Mouse (Mus musculus): ENCODE results near the gene Timmdc1. TPM values are rescaled to one million over a fixed set of nuclear protein-coding genes. Genes with fewer than 3 reads are reported as not detected.
"Not testable (repeated sequence)": the region's sequence is repeated elsewhere in the genome, so short reads cannot be mapped to it uniquely, and the experiment has no call there.

The Timmdc1 gene
- polyA plus RNA-seq, 1 experiment from 2014 or later = 36.6 TPM

GRCm38 (mm10) chr16:38478296-38478695 lies 44.2 kb downstream of the Timmdc1 start:
- 94% methylated on average over 3 of the region's 3 CpGs for WGBS

GRCm38 (mm10) chr16:38477241-38477608 lies 45.2 kb downstream of the Timmdc1 start:
- H3K4me1 ChIP-seq (replicated peaks; ENCODE audit: control insufficient read depth, insufficient read depth, low read length); H3K27ac ChIP-seq (ENCODE audit: low read length); ATAC-seq; H3K27me3 ChIP-seq (replicated peaks; ENCODE audit: control insufficient read depth, insufficient read depth, low read length); H3K36me3 ChIP-seq (ENCODE audit: control insufficient read depth, insufficient read depth); H3K9me3 ChIP-seq (ENCODE audit: control insufficient read depth, low read length): not testable (repeated sequence)
- WGBS = 60% methylated on average over 14 of the region's 14 CpGs
- Histone ChIP-seq H3K9ac (replicated peaks; ENCODE audit: low read depth, low read length) (peak overlapping the region; percentile 35), H3K4me3 (replicated peaks; ENCODE audit: low read length) (peak overlapping the region; percentile 46), H3K4me2 (ENCODE audit: low read length) (peak overlapping the region; percentile 80)

More at GRCm38 (mm10) chr16:38478296-38478695, 44.2 kb downstream of the Timmdc1 start:
- ATAC-seq = no peak
- H3K9ac ChIP-seq (replicated peaks; ENCODE audit: low read depth, low read length) = no peak overlapping the region
- no peak overlapping the region for H3K4me3 ChIP-seq (replicated peaks; ENCODE audit: low read length)
- no peak overlapping the region for H3K4me2 ChIP-seq (ENCODE audit: low read length)
- no peaks in the 10 kb centered on the region for H3K9me3 ChIP-seq (ENCODE audit: control insufficient read depth, low read length)
- H3K36me3 ChIP-seq (ENCODE audit: control insufficient read depth, insufficient read depth) = no peaks in the 10 kb centered on the region
- H3K27me3 ChIP-seq (replicated peaks; ENCODE audit: control insufficient read depth, insufficient read depth, low read length) = peaks cover 3% of the 10 kb centered on the region; the same call in 1 of the 2 replicates
- H3K4me1 ChIP-seq (replicated peaks; ENCODE audit: control insufficient read depth, insufficient read depth, low read length) = peaks cover 7% of the 10 kb centered on the region
- H3K27ac ChIP-seq (ENCODE audit: low read length) = no peak overlapping the region

DNA sequence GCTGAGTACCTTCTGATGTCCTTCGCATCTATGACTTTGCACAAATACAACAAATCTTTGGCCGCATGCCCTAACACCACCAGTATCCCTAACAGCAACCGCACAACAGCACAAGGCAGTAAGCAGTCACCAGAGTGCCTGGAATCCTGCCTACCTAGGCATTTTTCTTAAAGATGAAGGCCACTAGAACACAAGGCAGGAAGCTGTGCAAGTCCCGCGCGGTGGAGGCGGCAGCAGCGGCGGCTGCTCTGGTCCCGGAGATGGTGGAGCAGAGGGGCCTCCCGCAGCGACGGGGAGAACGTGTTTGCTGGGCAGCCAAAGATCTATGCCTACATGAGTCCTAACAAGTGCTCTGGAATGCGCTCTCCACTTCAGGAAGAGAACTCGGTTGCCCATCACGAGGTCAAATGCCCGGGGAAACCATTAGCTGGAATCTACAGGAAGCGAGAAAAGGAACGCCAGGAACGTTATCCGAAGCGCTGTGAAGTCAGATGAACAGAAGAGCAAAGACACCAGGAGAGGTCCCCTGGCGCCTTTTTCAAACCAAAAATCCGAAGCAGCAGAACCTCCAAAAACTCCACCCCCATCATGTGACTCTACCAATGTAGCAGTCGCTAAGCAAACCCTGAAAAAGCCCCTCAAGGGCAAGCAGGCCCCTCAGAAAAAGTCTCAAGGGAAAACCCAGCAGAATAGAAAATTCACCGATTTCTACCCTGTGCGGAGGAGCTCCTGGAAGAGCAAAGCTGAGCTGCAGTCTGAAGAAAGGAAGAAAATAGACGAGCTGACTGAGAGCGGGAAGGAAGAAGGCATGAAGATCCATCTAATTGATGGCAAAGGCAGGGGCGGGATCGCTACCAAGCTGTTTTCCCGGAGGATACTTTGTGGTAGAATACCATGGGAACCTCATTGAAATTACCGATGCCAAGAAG lies 45.9 kb downstream of the Timmdc1 start:
- no peak overlapping the region for H3K27ac ChIP-seq (ENCODE audit: low read length)
- ATAC-seq = peak; percentile 65
- H3K4me2 ChIP-seq (ENCODE audit: low read length) = peak overlapping the region; percentile 80
- no peaks in the 10 kb centered on the region for H3K9me3 ChIP-seq (ENCODE audit: control insufficient read depth, low read length)
- peaks cover 2% of the 10 kb centered on the region; the same call in 1 of the 2 replicates for H3K27me3 ChIP-seq (replicated peaks; ENCODE audit: control insufficient read depth, insufficient read depth, low read length)
- H3K4me3 ChIP-seq (replicated peaks; ENCODE audit: low read length) = peak overlapping the region; percentile 46
- H3K4me1 ChIP-seq (replicated peaks; ENCODE audit: control insufficient read depth, insufficient read depth, low read length) = peaks cover 7% of the 10 kb centered on the region
- H3K9ac ChIP-seq (replicated peaks; ENCODE audit: low read depth, low read length) = peak overlapping the region; percentile 54
- 10% methylated on average over 34 of the region's 34 CpGs for WGBS
- no peaks in the 10 kb centered on the region for H3K36me3 ChIP-seq (ENCODE audit: control insufficient read depth, insufficient read depth)

DNA sequence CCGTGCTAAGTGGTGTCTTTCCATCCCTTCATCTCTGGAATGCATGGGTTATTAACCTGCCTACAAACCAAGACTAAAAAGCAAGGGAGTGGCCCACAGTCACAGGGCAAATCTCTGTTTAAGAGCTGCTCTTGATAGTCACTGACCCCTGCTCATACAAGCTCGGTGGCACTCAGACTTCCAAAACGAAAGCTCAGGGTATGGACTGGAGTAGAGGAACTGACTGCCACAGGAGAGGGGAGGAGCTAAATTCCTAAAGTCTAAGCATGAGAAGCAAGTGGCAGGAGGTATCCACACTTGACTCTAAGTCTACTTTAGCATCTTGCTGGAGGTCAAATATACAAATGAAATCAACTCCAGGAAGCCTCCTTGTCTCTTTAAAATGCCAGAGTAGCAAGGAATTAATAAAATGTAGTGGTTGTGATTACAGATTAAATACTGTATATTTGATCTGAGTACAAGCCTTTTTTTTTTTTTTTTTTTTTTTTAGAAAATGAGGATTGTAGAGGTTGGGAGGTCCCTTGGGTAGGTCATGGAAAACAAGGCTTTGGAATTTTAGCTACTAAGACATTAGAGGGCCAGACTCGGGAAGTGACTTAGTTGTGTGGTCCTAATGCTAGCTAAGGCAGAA lies 46.7 kb downstream of the Timmdc1 start:
- WGBS = 67% methylated on average over 4 of the region's 4 CpGs

DNA sequence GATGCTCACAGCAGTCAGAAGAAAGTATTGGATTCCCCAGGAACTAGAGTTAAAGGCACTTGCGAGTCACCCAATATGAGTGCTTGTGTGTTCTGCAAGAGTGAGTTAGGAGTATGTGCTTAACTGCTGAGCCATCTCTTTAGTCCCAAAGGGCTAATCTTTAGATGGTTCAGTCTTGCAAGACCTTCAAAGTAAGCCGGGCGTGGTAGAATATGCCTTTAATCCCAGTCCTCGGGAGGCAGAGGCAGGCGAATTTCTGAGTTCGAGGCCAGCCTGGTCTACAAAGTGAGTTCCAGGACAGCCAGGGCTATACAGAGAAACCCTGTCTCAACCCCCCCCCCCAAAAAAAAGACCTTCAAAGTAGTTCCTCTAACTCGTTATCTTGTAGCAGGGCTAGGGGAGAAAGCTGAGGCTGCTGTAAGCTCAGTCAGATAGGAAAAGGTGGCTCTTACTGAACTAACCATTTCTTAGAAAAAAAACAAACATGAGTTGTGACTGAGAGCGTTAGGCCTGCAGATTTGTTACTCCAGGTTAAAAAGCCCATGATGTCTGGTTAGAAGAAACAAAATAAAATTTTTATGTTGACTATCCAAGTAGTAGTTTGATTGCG lies 47.7 kb downstream of the Timmdc1 start:
- no peak overlapping the region for H3K9ac ChIP-seq (replicated peaks; ENCODE audit: low read depth, low read length)
- H3K27me3 ChIP-seq (replicated peaks; ENCODE audit: control insufficient read depth, insufficient read depth, low read length) = no peaks in the 10 kb centered on the region
- 89% methylated on average over 9 of the region's 9 CpGs for WGBS
- no peak overlapping the region for H3K27ac ChIP-seq (ENCODE audit: low read length)
- H3K9me3 ChIP-seq (ENCODE audit: control insufficient read depth, low read length) = no peaks in the 10 kb centered on the region
- no peaks in the 10 kb centered on the region for H3K36me3 ChIP-seq (ENCODE audit: control insufficient read depth, insufficient read depth)
- no peak for ATAC-seq
- no peak overlapping the region for H3K4me3 ChIP-seq (replicated peaks; ENCODE audit: low read length)
- peaks cover 7% of the 10 kb centered on the region for H3K4me1 ChIP-seq (replicated peaks; ENCODE audit: control insufficient read depth, insufficient read depth, low read length)
- H3K4me2 ChIP-seq (ENCODE audit: low read length) = no peak overlapping the region

More for the DNA sequence above, 46.7 kb downstream of the Timmdc1 start:
- Histone ChIP-seq H3K9ac (replicated peaks; ENCODE audit: low read depth, low read length) (no peak overlapping the region), H3K9me3 (ENCODE audit: control insufficient read depth, low read length) (no peaks in the 10 kb centered on the region), H3K36me3 (ENCODE audit: control insufficient read depth, insufficient read depth) (no peaks in the 10 kb centered on the region), H3K4me2 (ENCODE audit: low read length) (no peak overlapping the region), H3K4me1 (replicated peaks; ENCODE audit: control insufficient read depth, insufficient read depth, low read length) (peaks cover 7% of the 10 kb centered on the region), H3K4me3 (replicated peaks; ENCODE audit: low read length) (no peak overlapping the region), H3K27me3 (replicated peaks; ENCODE audit: control insufficient read depth, insufficient read depth, low read length) (no peaks in the 10 kb centered on the region), H3K27ac (ENCODE audit: low read length) (no peak overlapping the region)
- ATAC-seq = no peak

- H3K4me2 ChIP-seq (ENCODE audit: low read length) = no peak overlapping the region
- no peaks in the 10 kb centered on the region for H3K27me3 ChIP-seq (replicated peaks; ENCODE audit: control insufficient read depth, insufficient read depth, low read length)
- H3K27ac ChIP-seq (ENCODE audit: low read length) = no peak overlapping the region
- no peaks in the 10 kb centered on the region for H3K9me3 ChIP-seq (ENCODE audit: control insufficient read depth, low read length)
- no peak overlapping the region for H3K9ac ChIP-seq (replicated peaks; ENCODE audit: low read depth, low read length)
- peaks cover 7% of the 10 kb centered on the region for H3K4me1 ChIP-seq (replicated peaks; ENCODE audit: control insufficient read depth, insufficient read depth, low read length)
- WGBS = 96% methylated on average over 5 of the region's 5 CpGs
- no peak for ATAC-seq
- H3K4me3 ChIP-seq (replicated peaks; ENCODE audit: low read length) = no peak overlapping the region
- H3K36me3 ChIP-seq (ENCODE audit: control insufficient read depth, insufficient read depth) = no peaks in the 10 kb centered on the region
Observed at GRCm38 (mm10) chr16:38473661-38474060, 48.8 kb downstream of the Timmdc1 start.

DNA sequence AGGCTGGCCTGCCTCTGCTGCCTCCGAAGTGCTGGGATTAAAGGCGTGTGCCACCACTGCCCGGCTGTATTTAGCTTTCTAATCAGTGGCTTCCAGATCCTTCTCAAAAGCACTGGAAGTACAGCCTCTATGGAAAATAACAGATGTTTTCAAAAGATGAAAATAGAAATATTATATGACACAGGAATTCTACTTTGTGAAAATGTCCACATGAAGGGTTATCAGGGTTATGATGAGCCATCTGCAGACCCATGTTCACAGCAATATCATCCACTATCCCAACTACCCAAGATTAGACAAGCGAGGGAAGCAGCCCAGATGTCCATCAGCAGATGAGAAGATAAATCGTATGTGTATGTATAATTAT lies 50.0 kb downstream of the Timmdc1 start:
- Histone ChIP-seq H3K4me3 (replicated peaks; ENCODE audit: low read length) (no peak overlapping the region), H3K9ac (replicated peaks; ENCODE audit: low read depth, low read length) (no peak overlapping the region), H3K4me1 (replicated peaks; ENCODE audit: control insufficient read depth, insufficient read depth, low read length) (peaks cover 7% of the 10 kb centered on the region), H3K36me3 (ENCODE audit: control insufficient read depth, insufficient read depth) (no peaks in the 10 kb centered on the region), H3K9me3 (ENCODE audit: control insufficient read depth, low read length) (no peaks in the 10 kb centered on the region), H3K27me3 (replicated peaks; ENCODE audit: control insufficient read depth, insufficient read depth, low read length) (no peaks in the 10 kb centered on the region), H3K4me2 (ENCODE audit: low read length) (no peak overlapping the region), H3K27ac (ENCODE audit: low read length) (no peak overlapping the region)
- 91% methylated on average over 5 of the region's 5 CpGs for WGBS
- no peak for ATAC-seq

DNA sequence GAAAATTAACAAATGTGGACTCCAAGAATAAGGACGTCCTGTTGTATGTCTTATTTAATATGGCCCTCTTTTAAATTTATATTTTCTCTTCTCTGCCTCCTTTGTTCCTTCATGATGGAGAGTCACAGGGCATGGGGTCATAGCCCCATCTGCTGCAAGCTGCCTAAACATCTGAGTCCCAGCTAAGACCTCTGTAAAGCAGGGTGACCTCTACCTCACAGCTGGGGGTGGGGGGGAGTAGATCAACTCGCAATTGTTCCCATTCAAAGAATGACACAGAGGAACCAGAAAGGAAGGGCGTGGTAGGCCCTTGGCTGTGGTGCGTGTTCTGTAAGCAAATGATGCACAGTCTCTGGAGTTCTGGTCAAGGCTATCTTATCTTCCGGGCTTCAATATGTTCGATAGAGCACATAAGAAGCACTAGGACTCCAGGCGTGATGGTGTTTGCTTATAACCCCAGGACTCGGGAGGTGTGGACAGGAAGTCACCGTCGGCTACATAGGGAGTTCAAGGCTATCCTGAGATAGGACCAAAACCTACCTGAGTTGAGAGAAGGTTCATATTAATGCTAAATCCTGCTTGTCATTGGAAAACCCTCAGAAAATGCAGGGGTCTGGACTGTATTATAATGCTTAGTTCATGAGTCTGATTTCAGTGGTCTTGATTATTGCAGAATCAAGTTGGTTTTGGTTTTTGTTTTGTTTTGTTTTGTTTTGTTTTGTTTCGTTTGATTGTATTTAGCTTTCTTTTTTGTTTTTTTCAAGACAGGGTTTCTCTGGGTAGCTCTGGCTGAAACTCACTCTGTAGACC lies 50.6 kb downstream of the Timmdc1 start:
- no peaks in the 10 kb centered on the region for H3K36me3 ChIP-seq (ENCODE audit: control insufficient read depth, insufficient read depth)

More for the DNA sequence above, 50.6 kb downstream of the Timmdc1 start:
- Histone ChIP-seq H3K9me3 (ENCODE audit: control insufficient read depth, low read length) (no peaks in the 10 kb centered on the region), H3K4me3 (replicated peaks; ENCODE audit: low read length) (no peak overlapping the region), H3K27me3 (replicated peaks; ENCODE audit: control insufficient read depth, insufficient read depth, low read length) (no peaks in the 10 kb centered on the region), H3K9ac (replicated peaks; ENCODE audit: low read depth, low read length) (no peak overlapping the region), H3K4me1 (replicated peaks; ENCODE audit: control insufficient read depth, insufficient read depth, low read length) (peaks cover 3% of the 10 kb centered on the region; the same call in 1 of the 2 replicates), H3K4me2 (ENCODE audit: low read length) (no peak overlapping the region), H3K27ac (ENCODE audit: low read length) (no peak overlapping the region)
- 86% methylated on average over 11 of the region's 11 CpGs for WGBS
- no peak for ATAC-seq
